Mouse (Mus musculus) lung, embryonic 15.5 days (tissue): ENCODE measurements around the gene H2afb2. TPM values are rescaled to one million over a fixed set of nuclear protein-coding genes. Genes with fewer than 3 reads are reported as not detected.

Source experiments
- ATAC-seq: fragments of 200-750 bp; cut with Nextera tagmentation; 2 replicates; pipeline ENCODE4 v1.8.0; 2017; ENCODE audit warnings: moderate number of reproducible peaks, borderline replicate concordance; ENCODE audit not compliant: low FRiP score, low TSS enrichment; ENCODE audit errors: extremely low read depth
- H3K27ac ChIP-seq: fragments of 300-500 bp; sonication (generic); 2 replicates; pipeline ENCODE4 v1.5.1; 2015; ENCODE audit warnings: moderate library complexity, mild to moderate bottlenecking, inconsistent platforms
- H3K27me3 ChIP-seq: fragments of 300-500 bp; sonication (generic); 2 replicates; pipeline ENCODE4 v1.6.1; 2015; ENCODE audit warnings: inconsistent platforms
- H3K36me3 ChIP-seq: fragments of 300-500 bp; sonication (generic); 2 replicates; pipeline ENCODE4 v1.6.1; 2015; ENCODE audit warnings: inconsistent platforms
- H3K4me1 ChIP-seq: fragments of 300-500 bp; sonication (generic); 2 replicates; pipeline ENCODE4 v1.6.1; 2015; ENCODE audit warnings: inconsistent platforms
- H3K4me2 ChIP-seq: fragments of 300-500 bp; sonication (generic); 2 replicates; pipeline ENCODE4 v1.6.1; 2015; ENCODE audit warnings: inconsistent platforms, mild to moderate bottlenecking, moderate library complexity
- H3K4me3 ChIP-seq: fragments of 300-500 bp; sonication (generic); 2 replicates; pipeline ENCODE4 v1.5.1; 2015; ENCODE audit warnings: mild to moderate bottlenecking, inconsistent platforms
- H3K9ac ChIP-seq: fragments of 300-500 bp; sonication (generic); 2 replicates; pipeline ENCODE4 v1.6.1; 2015; ENCODE audit warnings: inconsistent platforms
- H3K9me3 ChIP-seq: fragments of 300-500 bp; sonication (generic); 2 replicates; pipeline ENCODE4 v1.6.1; 2016; ENCODE audit warnings: inconsistent platforms
- WGBS: fragments of 180-500 bp; shearing (Covaris S2); methylation state at CpG from one replicate; pipeline ENCODE4 v1.1.7; 2015; 5-methylcytosine and 5-hydroxymethylcytosine counted together
- polyA plus RNA-seq: library from polyadenylated mRNA; unstranded; fragments of >200 nt; fragmentation: Nextera tagmentation; extraction: Ambion mirVana; gene quantifications from 2 replicates; pipeline ENCODE4 v1.2.1, GENCODE M21; 2015

The H2afb2 gene
- polyA plus RNA-seq = not detected in 2 replicates

DNA sequence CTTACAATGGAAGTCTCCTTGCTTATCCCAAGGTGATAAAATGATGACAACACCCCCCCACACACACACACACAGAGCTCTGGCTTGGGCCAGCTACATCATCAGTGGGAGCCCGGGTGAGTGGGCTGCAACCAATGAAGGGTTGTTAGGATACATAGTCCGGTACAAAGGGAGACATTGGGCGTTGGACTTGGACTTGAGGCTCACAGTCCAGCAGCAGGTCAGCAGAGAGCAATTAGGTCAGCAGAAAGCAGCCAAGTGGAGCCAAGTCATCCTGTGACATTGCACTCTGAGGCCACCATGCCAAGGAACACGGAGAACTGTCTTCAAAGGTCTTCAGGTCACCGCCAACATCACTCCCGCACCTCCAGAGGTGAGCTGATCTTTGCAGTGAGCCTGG lies at the start of gene H2afb2:
Gene H2afb2 (plus strand): TSS at position 301 of the 400 bp plus-strand sequence.
- Histone ChIP-seq H3K9ac (no peak within 1 kb of the TSS), H3K36me3 (no peaks in the 10 kb centered on the region), H3K27me3 (no peaks in the 10 kb centered on the region), H3K27ac (no peak within 1 kb of the TSS), H3K9me3 (no peaks in the 10 kb centered on the region), H3K4me1 (no peaks in the 10 kb centered on the region), H3K4me2 (no peak within 1 kb of the TSS), H3K4me3 (no peak within 1 kb of the TSS)
- 80% methylated on average over 6 of the region's 6 CpGs for WGBS
- ATAC-seq = no peak

Other genes starting within 250 kb of the H2afb2 start
- not detected in 2 replicates for gene Cpxcr1, start 232.2 kb upstream of the H2afb2 start, polyA plus RNA-seq